ENCODE assay signal across 26 mouse cellular contexts in the genomic region with DNA sequence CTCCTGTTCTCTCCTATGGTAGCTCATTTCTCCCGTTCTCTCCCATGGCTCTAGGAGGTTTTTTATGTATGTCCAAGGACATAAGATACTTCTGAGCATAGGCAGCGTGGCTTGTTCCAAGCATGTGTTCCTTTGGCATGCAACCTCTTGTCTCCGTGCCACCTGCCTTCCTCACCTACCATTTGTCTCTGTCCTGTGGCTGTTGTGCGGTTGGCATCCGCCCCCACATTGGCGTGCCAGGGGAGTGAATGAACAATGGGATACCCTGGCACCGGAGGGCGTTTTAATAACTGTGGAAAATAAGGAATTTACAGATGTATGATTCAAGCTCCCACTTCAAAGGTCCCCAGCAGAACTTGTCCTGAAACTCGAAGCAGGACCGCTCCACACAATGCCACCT.
DNase-seq lines count a peak whose midpoint lies in the region; ATAC-seq lines count a peak whose summit lies in the region.
"Had no signal": no experiment of that assay in that cellular context is flagged by ENCODE, and none has a peak within 500 bp of the region (broad histone marks: within the 10 kb centered on the region; RNA-seq: fewer than 3 reads in every experiment).

No protein-coding gene starts in this region.

- H3K4me2 ChIP-seq in embryonic facial prominence, embryonic 15.5 days (replicated peaks), result no peak overlapping the region
- H3K4me2 ChIP-seq: embryonic facial prominence, embryonic 12.5 days; heart, embryonic 13.5 days; limb, embryonic 13.5 days; liver, embryonic 11.5 days; lung, embryonic 15.5 days; midbrain, embryonic 15.5 days had no signal

- no peak overlapping the region for H3K9ac ChIP-seq in embryonic facial prominence, embryonic 15.5 days
- H3K9ac ChIP-seq: embryonic facial prominence, embryonic 12.5 days; heart, embryonic 13.5 days; limb, embryonic 13.5 days; lung, embryonic 15.5 days; midbrain, embryonic 15.5 days had no signal

- DNase-seq in embryonic facial prominence, embryonic 10.5 days (ENCODE audit: low spot score), result no peak
- peak; percentile 7 for DNase-seq in ovary, postnatal 10 days (ENCODE audit: low spot score)
- no peak for DNase-seq in ovary, adult 18-20 months (ENCODE audit: low spot score)
- DNase-seq in ovary, postnatal 14 days (ENCODE audit: low spot score), result peak; percentile 22
- no peak for DNase-seq in embryo, embryonic 10 days (ENCODE audit: low spot score)
- DNase-seq in layer of hippocampus, adult 8-10 months (ENCODE audit: low spot score in 2 of 2), result no peak
- DNase-seq: adrenal gland, adult 8-10 months; B cell, adult 2 months; cerebellum, adult 9-11 months; gastrocnemius, adult 2 months; heart, postnatal 10 days; kidney, adult 8-10 months; kidney, postnatal 14 days; thymus, postnatal 4 days had no signal

- peak; percentile 69 for ATAC-seq in embryonic facial prominence, embryonic 15.5 days (ENCODE audit: insufficient number of reproducible peaks, low FRiP score, low TSS enrichment, low read depth)
- ATAC-seq: forebrain, embryonic 16.5 days; intestine, embryonic 16.5 days; midbrain, embryonic 15.5 days had no signal

- H3K36me3 ChIP-seq in embryonic facial prominence, embryonic 15.5 days, result no peaks in the 10 kb centered on the region
- no peaks in the 10 kb centered on the region for H3K36me3 ChIP-seq in embryonic facial prominence, embryonic 10.5 days (replicated peaks)
- H3K36me3 ChIP-seq: embryonic facial prominence, embryonic 12.5 days; heart, embryonic 13.5 days; limb, embryonic 13.5 days; lung, embryonic 15.5 days; midbrain, embryonic 10.5 days; midbrain, embryonic 15.5 days had no signal

- no peaks in the 10 kb centered on the region for H3K27me3 ChIP-seq in embryonic facial prominence, embryonic 15.5 days
- no peaks in the 10 kb centered on the region for H3K27me3 ChIP-seq in embryonic facial prominence, embryonic 10.5 days (replicated peaks; ENCODE audit: low read depth, poor library complexity, severe bottlenecking)
- H3K27me3 ChIP-seq: CH12.LX; embryonic facial prominence, embryonic 12.5 days; heart, embryonic 13.5 days; limb, embryonic 13.5 days; lung, embryonic 15.5 days; midbrain, embryonic 15.5 days had no signal

- H3K27ac ChIP-seq in embryonic facial prominence, embryonic 15.5 days (replicated peaks), result no peak overlapping the region
- H3K27ac ChIP-seq in embryonic facial prominence, embryonic 10.5 days (replicated peaks), result no peak overlapping the region
- H3K27ac ChIP-seq: embryonic facial prominence, embryonic 12.5 days; gastrocnemius, adult 2 months; heart, embryonic 13.5 days; left cerebral cortex, adult 2 months; limb, embryonic 13.5 days; lung, embryonic 15.5 days; midbrain, embryonic 10.5 days; midbrain, embryonic 15.5 days had no signal

- 0 out of 2 replicates have a peak, but pooled peaks cover 7% of the 10 kb centered on the region for H3K4me1 ChIP-seq in embryonic facial prominence, embryonic 15.5 days
- no peaks in the 10 kb centered on the region for H3K4me1 ChIP-seq in embryonic facial prominence, embryonic 10.5 days
- H3K4me1 ChIP-seq: embryonic facial prominence, embryonic 12.5 days; heart, embryonic 13.5 days; lung, embryonic 15.5 days; midbrain, embryonic 10.5 days; midbrain, embryonic 15.5 days had no signal

- H3K9me3 ChIP-seq in embryonic facial prominence, embryonic 15.5 days (replicated peaks), result no peaks in the 10 kb centered on the region
- H3K9me3 ChIP-seq in embryonic facial prominence, embryonic 10.5 days, result no peaks in the 10 kb centered on the region
- H3K9me3 ChIP-seq: embryonic facial prominence, embryonic 12.5 days; heart, embryonic 13.5 days; limb, embryonic 13.5 days; lung, embryonic 15.5 days; midbrain, embryonic 10.5 days; midbrain, embryonic 15.5 days had no signal

- 63% methylated on average over 10 of the region's 10 CpGs for WGBS in embryonic facial prominence, embryonic 15.5 days
- WGBS in embryonic facial prominence, embryonic 10.5 days, result 90% methylated on average over 10 of the region's 10 CpGs

- no peak overlapping the region for H3K4me3 ChIP-seq in embryonic facial prominence, embryonic 15.5 days (replicated peaks)
- H3K4me3 ChIP-seq in embryonic facial prominence, embryonic 10.5 days, result no peak overlapping the region
- H3K4me3 ChIP-seq: embryonic facial prominence, embryonic 12.5 days; gastrocnemius, adult 2 months; heart, embryonic 13.5 days; left cerebral cortex, adult 2 months; limb, embryonic 13.5 days; lung, embryonic 15.5 days; midbrain, embryonic 10.5 days; midbrain, embryonic 15.5 days had no signal

Comparison
In these comparisons a context has a peak if more than half of its experiments do, and no peak if none do; other contexts are left out.
1. DNase-seq: peak in ovary, postnatal 10 days (single experiment) and ovary, postnatal 14 days (single experiment); none in embryonic facial prominence, embryonic 10.5 days (single experiment), ovary, adult 18-20 months (single experiment), embryo, embryonic 10 days (single experiment) and layer of hippocampus, adult 8-10 months (0 of 2).